Mouse (Mus musculus) heart, postnatal 0 days (tissue): ENCODE measurements around the gene Neto2. TPM values are rescaled to one million over a fixed set of nuclear protein-coding genes. Genes with fewer than 3 reads are reported as not detected.
"Not testable (repeated sequence)": the region's sequence is repeated elsewhere in the genome, so short reads cannot be mapped to it uniquely, and the experiment has no call there.

Experiments
- ATAC-seq: fragments of 200-750 bp; cut with Nextera tagmentation; 2 replicates; pipeline ENCODE4 v1.8.0; 2017; ENCODE audit warnings: low read depth, moderate number of reproducible peaks, moderate library complexity; ENCODE audit not compliant: insufficient read depth
- DNase-seq: peaks from one replicate; pipeline ENCODE4 v3.0.0-alpha.2; 2016; ENCODE audit warnings: low spot score
- H3K27ac ChIP-seq: fragments of 300-500 bp; sonication (generic); 2 replicates; pipeline ENCODE4 v1.5.1; 2014; ENCODE audit warnings: low read depth, mild to moderate bottlenecking
- H3K27me3 ChIP-seq: fragments of 300-500 bp; sonication (generic); 2 replicates; pipeline ENCODE4 v1.6.1; 2014; ENCODE audit warnings: low read length, mixed read lengths; ENCODE audit not compliant: control insufficient read depth, insufficient read depth
- H3K36me3 ChIP-seq: fragments of 300-500 bp; sonication (generic); replicated peaks from 2 replicates; pipeline ENCODE4 v1.6.1; 2014; ENCODE audit warnings: low read length, mixed read lengths; ENCODE audit not compliant: control insufficient read depth, insufficient read depth
- H3K4me1 ChIP-seq: fragments of 300-500 bp; sonication (generic); 2 replicates; pipeline ENCODE4 v1.6.1; 2014; ENCODE audit warnings: antibody characterized with exemption; ENCODE audit not compliant: control insufficient read depth, insufficient read depth
- H3K4me2 ChIP-seq: fragments of 300-500 bp; sonication (generic); 2 replicates; pipeline ENCODE4 v1.6.1; 2014; ENCODE audit warnings: low read depth, mild to moderate bottlenecking, low read length, moderate library complexity
- H3K4me3 ChIP-seq: fragments of 300-500 bp; sonication (generic); 2 replicates; pipeline ENCODE4 v1.5.1; 2014; ENCODE audit warnings: low read depth, low read length
- H3K9ac ChIP-seq: fragments of 300-500 bp; sonication (generic); replicated peaks from 2 replicates; pipeline ENCODE4 v1.6.1; 2014; ENCODE audit warnings: low read depth, low read length, mixed read lengths
- H3K9me3 ChIP-seq: fragments of 300-500 bp; sonication (generic); replicated peaks from 2 replicates; pipeline ENCODE4 v1.6.1; 2016; ENCODE audit warnings: low read length; ENCODE audit not compliant: control insufficient read depth
- CTCF ChIP-seq: IDR thresholded peaks from 2 replicates; pipeline ENCODE4 v1.5.1; 2016; ENCODE audit warnings: antibody characterized with exemption, control low read depth, low read depth
- EP300 ChIP-seq: IDR thresholded peaks from 2 replicates; pipeline ENCODE4 v1.6.1; 2016; ENCODE audit warnings: antibody characterized with exemption, low read depth
- WGBS: fragments of 180-500 bp; shearing (Covaris S2); extraction: QIAGEN DNeasy Blood & Tissue Kit; methylation state at CpG from one replicate; pipeline ENCODE4 v1.1.7; 2014; 5-methylcytosine and 5-hydroxymethylcytosine counted together
- polyA plus RNA-seq: library from polyadenylated mRNA; unstranded; fragments of >200 nt; fragmentation: Nextera tagmentation; extraction: Ambion mirVana; gene quantifications from 2 replicates; pipeline ENCODE4 v1.2.1, GENCODE M21; 2015
- total RNA-seq: library from RNA; depleted of rRNA; stranded (reverse); fragments of >200 nt; gene quantifications from 2 replicates; pipeline ENCODE4 v1.2.3, GENCODE M21; 2014; ENCODE audit warnings: low replicate concordance

Neto2 gene
- total and polyA plus RNA-seq, 2 experiments from 2014 or later, result 1.4 to 4.4 TPM

DNA sequence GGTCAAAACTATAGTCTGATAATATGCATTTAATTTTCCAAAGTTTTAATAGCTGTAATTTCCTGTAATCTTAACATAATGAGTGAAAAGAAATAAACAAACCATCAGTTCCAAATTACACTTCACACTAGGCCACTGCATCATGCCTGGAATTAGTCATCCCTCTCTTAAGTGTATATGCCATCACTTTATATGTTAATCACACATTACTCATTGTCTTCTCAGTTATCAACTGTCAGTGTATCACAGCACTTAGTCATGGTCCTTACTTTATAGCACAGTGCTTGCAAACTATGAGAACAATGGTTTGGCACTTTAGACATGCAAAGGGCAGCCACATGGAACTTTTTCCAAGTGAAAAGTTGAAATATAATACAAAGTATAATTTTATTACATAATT, 52.2 kb downstream of the Neto2 start:
- no peak overlapping the region for H3K9ac ChIP-seq
- no peaks in the 10 kb centered on the region for H3K9me3 ChIP-seq
- DNase-seq, result no peak
- H3K4me2 ChIP-seq, result no peak overlapping the region
- no peaks in the 10 kb centered on the region for H3K36me3 ChIP-seq
- H3K4me1 ChIP-seq, result no peaks in the 10 kb centered on the region
- H3K27ac ChIP-seq, result no peak overlapping the region
- H3K27me3 ChIP-seq, result no peaks in the 10 kb centered on the region
- no peak overlapping the region for H3K4me3 ChIP-seq
- no peak for ATAC-seq
- no peak for TF ChIP-seq CTCF

DNA sequence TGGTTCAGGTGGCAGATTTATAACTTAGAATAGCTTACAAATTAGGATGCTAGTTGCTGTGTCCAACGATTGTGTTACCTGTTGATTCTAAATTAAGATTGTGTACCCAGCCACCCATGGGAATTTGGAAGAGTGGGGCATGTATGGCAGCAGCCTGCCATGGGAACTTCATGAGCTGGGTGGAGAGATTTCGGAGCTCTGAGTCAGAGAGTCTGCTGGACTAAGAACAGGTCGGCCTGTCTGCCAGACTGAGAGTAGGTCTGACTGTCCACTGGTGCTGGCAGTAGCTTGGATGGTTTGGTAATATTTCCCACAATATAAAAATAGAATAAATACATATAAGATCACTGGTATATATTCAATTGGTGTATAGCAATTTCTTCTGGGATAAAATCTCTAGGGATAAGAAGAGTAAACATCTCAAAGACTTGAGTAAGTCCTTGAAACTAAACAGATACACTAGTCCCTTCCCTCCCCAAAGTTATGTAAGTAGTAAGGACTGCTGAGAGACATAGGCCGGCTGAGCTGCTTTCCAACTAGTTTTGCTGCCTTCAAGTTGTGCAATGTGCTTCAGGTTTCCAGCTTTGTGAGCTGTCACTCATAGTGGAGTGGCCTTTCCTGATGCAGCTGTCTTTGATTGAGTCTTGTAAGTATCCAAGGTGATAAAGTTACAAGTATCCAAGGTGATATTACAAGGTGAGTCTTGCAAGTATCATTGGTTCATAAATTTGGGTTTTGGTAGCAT, 55.6 kb downstream of the Neto2 start:
- Histone ChIP-seq H3K4me3 (no peak overlapping the region), H3K4me1 (no peaks in the 10 kb centered on the region), H3K27me3 (no peaks in the 10 kb centered on the region), H3K4me2 (no peak overlapping the region), H3K36me3 (no peaks in the 10 kb centered on the region), H3K27ac (no peak overlapping the region), H3K9ac (no peak overlapping the region), H3K9me3 (no peaks in the 10 kb centered on the region)
- no peak for ATAC-seq
- WGBS, result 73% methylated on average over 4 of the region's 4 CpGs
- TF ChIP-seq CTCF (no peak), EP300 (no peak)
- no peak for DNase-seq

DNA sequence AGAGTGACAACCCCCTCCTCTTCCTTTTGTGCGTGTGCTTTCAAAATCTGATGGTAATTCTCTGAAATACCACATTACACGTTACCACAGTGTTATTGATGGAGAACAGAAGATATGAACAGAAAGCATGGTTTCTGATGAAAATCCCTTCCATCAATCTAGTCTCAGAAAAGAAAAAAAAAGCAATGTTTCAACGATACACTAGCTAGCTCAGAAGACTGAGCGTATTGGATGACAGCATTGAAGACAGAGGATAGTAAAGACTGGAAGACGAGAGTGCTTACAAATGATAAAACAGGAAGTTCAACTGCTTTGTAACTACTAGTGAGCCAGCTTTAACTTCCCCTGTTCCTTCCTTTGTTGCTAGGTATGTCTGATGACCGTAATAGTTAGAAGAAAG, 76.3 kb downstream of the Neto2 start:
- ATAC-seq (no peak), DNase-seq (no peak)
- Histone ChIP-seq H3K9me3 (no peaks in the 10 kb centered on the region), H3K27ac (no peak overlapping the region), H3K27me3 (no peaks in the 10 kb centered on the region), H3K9ac (no peak overlapping the region), H3K4me3 (no peak overlapping the region), H3K4me2 (no peak overlapping the region), H3K4me1 (no peaks in the 10 kb centered on the region), H3K36me3 (no peaks in the 10 kb centered on the region)
- WGBS, result 76% methylated on average over 6 of the region's 6 CpGs
- no peak for TF ChIP-seq CTCF
- TF ChIP-seq EP300, result no peak

DNA sequence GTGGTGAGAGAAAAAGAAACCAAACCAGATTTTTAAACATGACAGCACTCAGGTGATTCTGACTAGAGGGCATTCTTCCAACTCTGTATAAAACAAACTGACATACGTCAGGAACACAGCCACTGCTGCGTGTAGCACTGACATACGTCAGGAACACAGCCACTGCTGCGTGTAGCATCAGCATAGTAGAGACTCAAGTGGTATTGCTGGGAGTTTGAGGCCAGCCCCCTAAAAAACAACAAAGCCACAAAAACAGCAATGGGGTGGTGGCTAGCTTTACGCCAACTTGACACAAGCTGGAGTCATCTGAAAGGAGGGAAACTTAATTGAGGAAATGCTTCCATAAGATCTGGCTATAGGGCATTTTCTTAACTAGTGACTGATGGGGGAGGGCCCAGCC, 77.5 kb downstream of the Neto2 start:
- no peaks in the 10 kb centered on the region for H3K36me3 ChIP-seq
- TF ChIP-seq CTCF, result no peak
- TF ChIP-seq EP300, result no peak
- no peak overlapping the region for H3K27ac ChIP-seq
- no peak overlapping the region for H3K9ac ChIP-seq
- H3K27me3 ChIP-seq, result no peaks in the 10 kb centered on the region
- DNase-seq, result no peak
- no peak for ATAC-seq
- 72% methylated on average over 5 of the region's 5 CpGs for WGBS
- no peak overlapping the region for H3K4me3 ChIP-seq
- no peaks in the 10 kb centered on the region for H3K9me3 ChIP-seq
- H3K4me2 ChIP-seq, result no peak overlapping the region
- H3K4me1 ChIP-seq, result no peaks in the 10 kb centered on the region

DNA sequence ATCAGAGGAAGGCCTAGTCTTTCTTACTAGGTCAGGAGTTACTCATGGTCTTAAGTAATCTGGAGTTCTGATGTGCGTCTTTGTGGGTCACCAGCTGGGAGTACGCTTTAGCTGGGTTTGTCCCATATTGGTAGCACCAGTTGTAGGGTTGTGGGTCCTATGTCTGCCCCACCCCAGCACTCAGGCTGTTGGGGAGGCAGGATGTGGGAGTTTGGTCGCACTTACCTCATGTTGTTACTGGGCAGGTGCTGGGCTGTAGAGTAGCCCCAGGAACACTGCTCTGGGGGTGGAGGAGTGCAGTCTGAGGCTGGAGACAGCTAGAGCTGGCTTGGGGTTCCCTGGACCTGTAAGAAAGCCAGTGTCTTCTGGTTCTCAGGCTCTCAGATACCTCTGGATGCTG, 81.9 kb downstream of the Neto2 start:
- Histone ChIP-seq H3K27me3 (no peaks in the 10 kb centered on the region), H3K27ac (no peak overlapping the region), H3K4me3 (no peak overlapping the region), H3K9me3 (0 out of 2 replicates have a peak, but pooled peaks cover 4% of the 10 kb centered on the region), H3K4me1 (no peaks in the 10 kb centered on the region), H3K4me2 (no peak overlapping the region), H3K9ac (no peak overlapping the region), H3K36me3 (no peaks in the 10 kb centered on the region)
- no peak for DNase-seq
- WGBS, result 70% methylated on average over 3 of the region's 3 CpGs
- no peak for ATAC-seq
- TF ChIP-seq CTCF, result no peak
- TF ChIP-seq EP300, result no peak

DNA sequence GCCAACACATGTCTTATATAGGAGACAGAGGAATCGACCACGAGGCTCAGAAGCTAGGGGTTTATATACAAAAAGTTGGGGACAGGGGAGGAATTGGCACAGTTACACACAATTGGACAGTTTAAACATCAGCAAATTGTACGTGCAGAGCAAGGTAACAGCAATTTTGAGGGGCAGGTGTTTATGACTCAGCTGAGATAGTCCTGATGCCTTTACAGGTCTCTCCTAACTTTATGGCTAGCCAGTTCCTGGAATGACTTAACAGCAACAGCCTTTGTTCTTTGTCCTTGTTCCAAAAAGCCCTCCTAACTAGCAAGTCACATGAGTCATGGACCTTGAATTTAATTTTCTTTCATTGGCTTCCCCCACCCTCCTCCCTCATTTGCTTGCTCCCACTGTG, 83.6 kb downstream of the Neto2 start:
- not testable (repeated sequence) for H3K9me3 ChIP-seq, ATAC-seq, H3K27me3 ChIP-seq, DNase-seq, H3K4me3 ChIP-seq, H3K36me3 ChIP-seq, H3K27ac ChIP-seq, H3K4me2 ChIP-seq, H3K4me1 ChIP-seq, H3K9ac ChIP-seq
- WGBS, result 87% methylated on average over 3 of the region's 3 CpGs
